Mouse (Mus musculus) layer of hippocampus, adult 18-20 months (tissue): Measurements from ENCODE around the gene Zfp566. TPM values are rescaled to one million over a fixed set of nuclear protein-coding genes. Genes with fewer than 3 reads are reported as not detected.
A peak's percentile ranks its signal among the peaks of the same experiment; 100 is the strongest.
"Not testable (repeated sequence)": the region's sequence is repeated elsewhere in the genome, so short reads cannot be mapped to it uniquely, and the experiment has no call there.

Experiments
- DNase-seq, 2 experiments: peaks; one replicate each; pipeline ENCODE4 v3.0.0; 2022; ENCODE audit warnings: low spot score in 2 of 2
- long read RNA-seq: library from polyadenylated mRNA; stranded (forward); transcript quantifications from one replicate; pipeline ENCODE4 v2.0.0, GENCODE M21; 2021
- total RNA-seq, 2 experiments: library from RNA; stranded (reverse); gene quantifications; 2 replicates each; pipeline ENCODE4 v1.2.3; 2021

Gene Zfp566
- 1 to 10 TPM; 5.9 to 8.7 TPM for total RNA-seq
- long read RNA-seq, partial matches to known transcripts: 0 of 2 reads
- long read RNA-seq, other reads (novel, unspliced or antisense): 0 of 2 reads

DNA sequence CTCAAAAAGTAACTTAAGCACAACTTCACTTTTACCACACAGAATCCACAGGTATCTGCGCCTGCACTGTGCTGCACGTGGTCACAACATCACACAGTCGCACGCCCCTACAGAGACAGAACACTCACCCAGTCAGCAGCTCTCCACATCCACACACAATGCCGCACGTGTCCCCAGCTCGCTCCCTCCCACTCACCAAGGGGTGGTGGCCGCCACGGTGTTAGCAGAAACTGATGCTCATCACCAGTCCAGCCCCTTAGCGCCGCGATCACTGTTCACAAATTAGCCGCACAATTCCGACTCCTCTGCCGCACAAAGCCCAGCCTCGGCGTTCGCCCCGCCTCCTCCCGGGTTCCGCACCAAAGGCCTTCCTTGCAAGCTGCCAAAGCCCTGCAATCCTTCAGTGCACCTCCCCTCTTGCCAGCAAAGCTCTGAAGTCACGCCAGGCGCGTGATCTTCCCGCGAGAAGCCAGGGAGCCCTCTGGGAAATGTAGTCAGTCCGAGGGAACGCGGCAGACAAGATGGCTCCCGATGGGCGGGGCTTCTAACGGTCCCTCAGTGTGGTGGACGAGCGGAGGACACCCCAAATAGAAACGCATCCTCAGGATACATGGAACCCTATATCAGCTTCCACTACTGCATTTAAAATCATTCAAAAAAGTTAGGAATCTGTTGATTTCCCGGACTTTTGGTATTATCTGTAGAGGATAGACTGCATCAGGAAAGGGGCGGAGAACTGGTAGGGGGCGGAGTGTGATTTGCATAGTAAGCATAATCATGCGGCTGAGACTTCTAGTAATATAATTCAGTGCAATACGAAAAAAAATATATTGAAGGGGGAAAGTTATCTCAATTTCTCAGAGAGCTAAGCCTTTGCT lies at the start of gene Zfp566, which contains the start of gene Gm26920:
Gene Zfp566 (minus strand): TSS at position 436 of the 878 bp plus-strand sequence.
Gene Gm26920 (minus strand): TSS at position 319 of the 878 bp plus-strand sequence.
- DNase-seq: peak; percentile 95 to 97

DNA sequence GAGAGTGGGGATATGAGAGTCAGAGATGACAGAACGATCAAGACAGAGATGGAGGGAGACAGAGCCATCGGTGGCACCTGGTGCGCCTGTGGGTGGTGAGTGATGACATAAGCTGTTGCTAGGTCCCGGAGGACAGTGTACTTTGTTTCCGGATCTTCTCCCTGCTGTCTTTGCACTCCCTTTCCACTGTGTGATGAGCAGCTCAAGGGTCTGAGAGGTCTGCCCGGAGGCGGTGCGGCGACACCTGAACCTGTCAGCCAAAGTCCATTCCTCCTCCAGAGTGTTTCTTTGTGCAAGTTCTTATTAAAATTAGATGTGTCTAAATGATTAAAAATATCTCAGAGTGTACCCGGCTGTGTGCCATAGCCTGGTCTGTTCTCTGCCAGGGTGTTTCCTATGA lies 46.5 kb upstream of the Zfp566 start:
- DNase-seq: peak in 1 of 2 experiments; percentile 53

DNA sequence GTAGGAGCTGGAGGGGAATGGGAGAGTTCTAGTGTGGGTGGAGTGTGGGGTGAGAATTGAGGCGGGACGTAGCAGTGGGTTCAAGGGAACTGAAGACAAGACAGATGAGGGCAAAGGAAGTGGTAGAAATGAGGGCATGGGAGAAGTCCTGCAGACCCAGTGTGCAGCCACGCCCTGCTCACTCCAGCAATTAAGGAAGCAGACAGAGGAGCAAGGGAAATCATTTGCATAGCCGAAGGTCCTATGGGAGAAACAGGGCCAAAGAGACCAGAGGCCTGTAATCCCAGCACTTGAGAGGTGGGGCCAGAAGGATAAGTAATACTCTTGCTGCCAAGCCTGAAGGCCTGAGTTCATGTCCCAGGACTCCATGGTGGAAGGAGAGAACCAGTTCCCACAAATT lies 42.1 kb upstream of the Zfp566 start:
- DNase-seq: no peak

DNA sequence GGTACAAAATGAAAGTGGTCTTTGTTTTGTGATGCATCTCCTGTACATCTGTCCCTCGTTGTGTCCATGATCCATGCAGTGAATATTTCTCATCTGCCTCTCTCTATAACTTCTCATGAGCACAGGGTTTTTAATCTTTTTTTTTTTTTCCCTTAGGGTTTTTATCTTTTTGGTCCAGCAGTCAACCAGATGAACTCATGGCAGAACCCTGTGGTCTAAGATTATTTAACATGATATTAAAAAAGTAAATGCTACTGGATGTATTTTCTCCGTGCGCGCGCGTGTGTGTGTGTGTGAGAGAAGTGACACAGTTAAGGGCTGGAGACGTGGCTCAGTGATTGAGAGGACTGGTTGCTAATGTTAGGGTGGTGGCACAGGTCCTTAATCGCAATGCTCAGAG lies 39.6 kb upstream of the Zfp566 start:
- no peak for DNase-seq

DNA sequence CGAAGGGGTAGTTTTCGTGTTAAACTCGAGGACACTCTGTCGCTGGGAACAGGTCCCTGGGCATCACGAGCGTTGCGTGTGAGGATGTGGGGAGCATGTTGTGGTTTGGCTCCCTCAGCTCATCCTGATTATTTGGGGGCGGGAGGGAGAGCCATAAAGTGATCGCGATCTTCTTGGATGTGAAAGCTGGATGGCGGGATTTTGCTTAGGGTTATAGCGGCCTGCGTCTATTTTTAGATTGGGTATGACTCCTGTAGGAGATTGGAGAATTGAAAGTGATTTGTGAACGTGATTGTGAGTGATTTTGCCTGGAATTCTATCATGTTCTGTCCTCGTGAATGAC lies 31.8 kb upstream of the Zfp566 start:
- DNase-seq: no peak

DNA sequence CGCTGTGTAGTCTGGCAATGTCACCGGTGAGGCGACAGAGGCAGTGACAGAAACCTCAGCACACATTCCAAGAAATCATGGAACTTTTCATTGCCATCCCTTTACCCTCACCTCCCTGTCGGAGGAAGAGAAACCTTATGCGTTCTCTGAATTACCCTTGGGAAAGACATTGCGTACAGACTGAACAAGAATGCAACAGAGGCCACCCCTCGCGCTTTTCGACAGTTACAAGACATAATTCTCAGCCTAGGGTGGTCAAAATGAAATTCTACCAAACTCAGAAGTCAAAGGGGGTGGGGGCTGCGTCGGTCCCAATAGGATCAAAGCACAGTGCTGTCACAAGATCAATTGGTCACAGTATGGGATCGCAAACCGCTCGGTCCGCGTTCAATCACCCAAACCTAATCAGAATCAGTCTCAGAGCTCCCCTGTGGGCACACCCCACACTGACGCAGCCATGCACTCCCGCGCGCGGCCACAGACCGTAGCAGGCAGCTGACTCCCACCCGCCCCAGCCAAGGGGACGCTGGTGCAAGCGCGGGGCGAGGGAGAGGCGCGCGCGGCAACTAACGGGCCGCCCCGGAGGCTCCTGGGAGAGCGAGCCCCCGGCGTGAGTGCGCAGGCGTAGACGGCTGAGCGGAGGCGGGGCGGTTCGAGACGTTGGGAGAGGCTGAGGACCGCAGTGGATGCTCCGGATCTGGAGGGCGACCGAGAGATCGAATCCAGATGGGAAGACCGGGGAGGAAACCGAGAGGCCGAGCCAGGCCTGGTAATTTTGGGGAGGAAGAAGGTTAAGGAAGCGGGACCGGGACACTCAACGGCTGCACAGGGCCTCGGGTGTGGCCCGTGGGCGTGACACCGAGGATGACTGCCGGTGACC lies 31.2 kb upstream of the Zfp566 start, which contains the start of gene Zfp382:
Gene Zfp382 (plus strand): TSS at position 635 of the 880 bp plus-strand sequence.
- peak; percentile 89 to 91 for DNase-seq

DNA sequence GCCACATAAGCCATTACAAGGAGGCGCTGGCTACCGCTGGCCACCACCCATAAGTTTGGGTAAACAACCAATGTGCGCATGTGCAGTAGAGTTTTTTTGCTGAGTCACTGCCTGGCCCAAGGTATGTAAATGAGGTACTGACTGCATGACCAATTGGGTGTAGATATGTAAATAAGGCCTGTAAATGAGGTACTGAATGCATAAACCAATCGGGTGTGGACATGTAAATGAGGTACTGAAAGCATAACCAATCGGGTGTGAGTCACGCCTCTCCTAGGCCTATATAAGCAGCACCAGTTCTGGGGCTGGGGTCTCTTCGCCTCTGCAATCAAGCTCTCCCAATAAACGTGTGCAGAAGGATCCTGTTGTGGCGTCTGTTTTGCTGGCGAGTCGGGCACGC lies 27.6 kb upstream of the Zfp566 start:
- DNase-seq: not testable (repeated sequence)

DNA sequence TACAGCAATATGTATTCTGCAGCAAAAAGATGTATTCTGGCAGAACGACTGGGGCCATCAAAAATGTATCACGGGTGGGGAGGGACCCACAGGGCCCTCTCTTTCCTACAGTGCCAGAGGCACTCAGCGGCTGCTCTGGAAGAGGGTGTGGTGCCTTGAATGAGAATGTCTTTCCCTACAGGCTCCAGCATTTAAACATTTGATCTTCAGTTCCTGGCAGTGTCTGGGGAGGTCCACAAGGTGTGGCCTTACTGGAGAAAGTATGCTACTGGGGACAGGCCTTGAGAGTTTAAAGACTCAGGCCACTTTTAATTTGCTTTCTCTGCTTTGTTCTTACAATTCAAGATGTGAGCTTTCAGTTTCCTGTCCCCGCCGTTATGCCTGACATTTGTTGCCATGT lies 25.7 kb upstream of the Zfp566 start:
- no peak for DNase-seq

DNA sequence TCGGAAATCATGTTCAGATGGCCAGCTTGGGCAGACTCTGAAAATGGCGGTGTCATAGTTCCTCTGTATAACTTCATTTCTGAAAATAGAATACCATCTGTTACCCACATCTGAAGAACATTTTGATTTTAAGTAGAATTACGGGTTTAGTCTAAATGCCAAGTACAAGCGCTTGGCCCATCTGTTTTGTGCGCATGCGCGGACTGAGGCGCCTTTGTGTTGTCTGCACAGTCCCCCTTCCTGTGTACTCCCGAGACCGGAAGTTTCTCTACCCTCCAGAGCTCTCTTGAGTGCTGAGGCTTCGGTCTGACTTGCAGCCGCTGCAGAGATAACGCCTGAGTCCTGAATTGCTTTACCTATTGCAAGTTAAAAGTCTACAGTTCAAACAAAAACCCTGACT lies 9.0 kb upstream of the Zfp566 start:
- peak; percentile 82 to 91 for DNase-seq

DNA sequence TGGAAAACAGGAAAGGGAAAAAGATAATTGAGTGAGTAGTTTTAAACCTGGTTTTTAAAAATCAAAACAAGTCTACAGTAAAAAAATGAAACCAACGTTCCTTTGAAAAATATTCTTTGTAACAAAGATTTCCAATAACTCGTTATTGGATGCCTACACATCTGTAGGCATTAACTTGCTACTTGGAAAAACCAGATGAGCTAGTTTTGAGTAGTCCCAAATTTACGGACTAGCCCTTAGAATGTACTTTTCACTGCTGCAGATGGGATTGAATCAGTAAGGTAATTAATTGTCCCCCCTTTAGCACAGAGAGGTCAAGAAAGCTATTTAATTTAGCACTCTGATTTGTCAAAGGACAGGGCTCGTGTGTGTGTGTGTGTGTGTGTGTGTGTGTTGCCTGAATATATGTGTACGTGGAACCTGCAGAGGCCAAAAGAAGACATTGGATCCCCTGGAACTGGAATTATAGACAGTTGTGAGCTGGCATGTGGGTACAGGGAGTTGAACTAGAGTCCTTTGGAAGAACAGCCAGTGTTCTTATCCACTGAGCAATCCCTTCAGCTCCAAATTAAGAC lies 5.3 kb upstream of the Zfp566 start:
- DNase-seq: no peak

DNA sequence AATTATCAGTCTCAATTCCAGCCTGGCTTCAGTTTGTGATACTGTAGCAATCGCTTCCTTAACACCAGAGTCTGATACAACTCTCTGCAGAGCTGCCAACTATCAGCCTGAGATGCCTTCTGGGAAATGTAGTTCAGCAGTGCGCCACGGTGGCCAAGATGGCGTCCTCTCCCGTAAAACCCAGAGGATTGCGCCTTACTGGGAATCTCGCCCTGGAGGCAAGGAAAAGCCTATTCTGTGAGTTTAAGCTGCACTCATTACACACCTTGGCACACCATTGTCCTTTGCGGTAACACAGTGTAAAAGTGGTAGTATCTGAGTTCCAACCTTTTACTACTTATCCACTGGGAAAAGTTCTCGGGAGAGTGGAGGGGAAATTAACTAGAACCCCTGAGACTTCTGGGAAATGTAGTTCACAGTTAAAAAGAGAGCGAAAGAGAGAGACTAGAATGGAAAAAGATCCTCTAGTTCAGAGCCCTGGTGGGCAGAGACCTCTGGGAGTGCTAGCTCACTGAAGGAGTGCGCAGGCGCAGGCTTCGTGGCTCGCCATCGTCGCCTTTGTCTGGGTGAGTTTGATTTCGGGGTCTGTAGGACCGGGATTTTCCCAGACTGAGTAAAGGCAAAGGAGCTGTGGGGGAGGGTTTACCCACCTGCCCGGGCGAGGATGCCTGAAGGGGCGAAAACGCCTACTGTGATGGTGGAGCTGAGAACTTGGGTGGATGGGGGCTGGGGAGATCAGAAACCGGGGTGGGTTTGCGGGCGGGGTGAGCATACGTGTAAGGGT lies 4.5 kb upstream of the Zfp566 start, which contains the start of gene Zfp260:
Gene Zfp260 (plus strand): TSS at position 132 of the 784 bp plus-strand sequence.
- peak; percentile 88 to 97 for DNase-seq

DNA sequence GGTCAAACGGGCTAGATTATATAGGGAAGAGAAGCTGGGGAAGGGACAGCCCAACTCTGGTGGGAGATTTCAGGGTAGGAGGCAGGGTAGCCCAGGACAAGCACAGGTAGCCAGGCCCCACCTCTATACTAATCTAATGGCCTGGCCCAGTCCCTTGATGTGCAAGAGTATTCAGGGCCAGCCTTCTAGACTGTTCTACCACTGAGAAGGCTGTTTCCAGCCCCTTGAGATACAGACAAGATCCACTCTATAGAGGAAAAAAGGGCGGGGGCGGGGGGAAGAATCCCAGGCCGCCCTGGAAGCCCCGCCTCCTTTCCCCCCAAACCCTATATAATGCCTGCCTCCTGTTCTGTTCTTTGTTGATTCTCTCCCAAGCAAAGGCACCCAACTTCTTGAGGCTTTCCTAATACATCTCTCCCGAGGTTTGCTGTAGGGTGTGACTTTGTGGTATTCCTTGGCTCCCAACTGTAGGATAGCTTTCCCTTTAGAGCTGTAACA lies 3.6 kb upstream of the Zfp566 start:
- no peak for DNase-seq

DNA sequence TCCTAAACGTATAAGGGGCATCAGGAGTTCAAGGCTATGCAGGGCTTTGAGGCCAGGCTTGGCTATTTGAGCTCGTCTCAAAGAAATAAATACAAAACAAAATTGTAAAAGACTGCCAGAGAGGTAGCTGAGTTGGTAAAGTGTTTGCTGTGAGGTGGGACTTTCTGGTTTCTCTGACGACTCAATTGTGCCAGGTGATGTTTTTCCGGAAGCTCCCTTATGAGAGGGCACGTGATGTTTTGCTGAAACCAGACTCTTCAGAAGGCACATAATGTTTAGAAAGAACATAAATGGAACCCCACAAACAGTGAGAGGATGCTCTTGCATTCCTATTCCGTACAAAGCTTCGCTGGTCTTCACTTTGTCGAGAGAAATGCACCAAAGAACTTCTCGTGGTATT lies 2.3 kb upstream of the Zfp566 start:
- DNase-seq: no peak

DNA sequence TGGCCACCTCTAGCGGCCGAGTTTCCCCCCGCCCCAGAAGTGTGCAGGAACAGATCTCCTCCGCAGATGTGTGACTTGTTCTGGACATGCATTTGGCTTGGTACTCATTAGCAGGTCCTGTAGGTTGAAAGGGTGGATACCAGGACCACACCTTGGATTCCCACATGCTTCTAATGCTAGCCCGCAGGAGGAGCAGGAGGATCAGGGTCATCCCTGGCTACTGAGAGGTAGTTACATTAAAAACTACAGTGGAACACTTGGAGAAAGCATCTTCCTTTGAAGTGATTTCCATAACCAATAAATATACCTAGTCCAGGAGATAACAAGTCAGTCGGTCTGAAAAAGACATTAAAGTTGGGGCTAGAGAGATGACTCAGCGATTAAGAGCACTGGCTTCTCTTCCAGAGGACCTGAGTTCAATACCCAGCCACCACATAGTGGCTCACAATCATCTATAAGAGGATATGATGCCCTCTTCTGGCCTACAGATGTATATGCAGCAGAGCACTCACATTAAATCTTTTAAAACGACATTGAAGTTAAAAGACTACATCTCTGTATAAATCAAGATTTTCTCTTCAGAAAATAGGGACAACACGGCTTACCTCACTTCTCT lies 751 bp upstream of the Zfp566 start:
- DNase-seq: no peak

DNA sequence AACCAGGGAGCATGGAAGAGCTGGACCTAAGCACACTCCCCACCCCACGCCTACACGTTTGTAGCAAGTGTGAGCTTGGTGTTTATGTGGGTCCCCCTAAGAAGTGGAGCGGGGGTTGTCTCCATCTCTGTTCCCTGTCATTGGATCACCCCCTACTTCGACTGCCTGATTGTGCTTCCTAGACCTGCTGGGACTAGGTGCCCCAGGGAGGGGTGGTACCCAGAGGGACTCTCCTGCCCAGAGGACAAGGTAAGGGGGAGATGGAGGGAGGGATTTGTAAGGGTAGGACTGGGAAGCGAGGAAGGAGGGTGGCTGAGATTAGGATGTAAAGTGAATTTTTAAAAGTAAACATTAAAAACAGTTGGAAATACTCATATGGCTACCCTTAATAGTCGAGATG lies 922 bp downstream of the Zfp566 start:
- DNase-seq: no peak

DNA sequence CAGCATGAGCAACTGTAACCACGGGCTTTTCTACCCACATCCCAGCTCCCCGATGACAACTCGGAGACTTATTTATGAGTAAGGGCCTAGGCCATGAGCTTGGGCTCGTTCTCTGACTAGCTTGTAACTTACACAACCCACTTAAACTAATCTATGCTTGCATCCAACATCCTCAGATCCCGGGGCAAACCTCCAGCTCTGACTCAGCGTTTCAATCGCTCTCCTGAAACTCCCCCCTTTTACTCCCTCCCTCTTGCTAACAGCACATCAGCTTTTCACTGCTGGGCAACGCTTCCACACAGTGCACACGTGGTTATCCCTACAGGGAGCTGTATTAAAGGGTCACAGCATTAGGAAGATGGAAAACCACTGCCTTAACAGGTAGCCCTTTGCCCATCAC lies 3.8 kb downstream of the Zfp566 start:
- peak in 1 of 2 experiments; percentile 64 for DNase-seq

DNA sequence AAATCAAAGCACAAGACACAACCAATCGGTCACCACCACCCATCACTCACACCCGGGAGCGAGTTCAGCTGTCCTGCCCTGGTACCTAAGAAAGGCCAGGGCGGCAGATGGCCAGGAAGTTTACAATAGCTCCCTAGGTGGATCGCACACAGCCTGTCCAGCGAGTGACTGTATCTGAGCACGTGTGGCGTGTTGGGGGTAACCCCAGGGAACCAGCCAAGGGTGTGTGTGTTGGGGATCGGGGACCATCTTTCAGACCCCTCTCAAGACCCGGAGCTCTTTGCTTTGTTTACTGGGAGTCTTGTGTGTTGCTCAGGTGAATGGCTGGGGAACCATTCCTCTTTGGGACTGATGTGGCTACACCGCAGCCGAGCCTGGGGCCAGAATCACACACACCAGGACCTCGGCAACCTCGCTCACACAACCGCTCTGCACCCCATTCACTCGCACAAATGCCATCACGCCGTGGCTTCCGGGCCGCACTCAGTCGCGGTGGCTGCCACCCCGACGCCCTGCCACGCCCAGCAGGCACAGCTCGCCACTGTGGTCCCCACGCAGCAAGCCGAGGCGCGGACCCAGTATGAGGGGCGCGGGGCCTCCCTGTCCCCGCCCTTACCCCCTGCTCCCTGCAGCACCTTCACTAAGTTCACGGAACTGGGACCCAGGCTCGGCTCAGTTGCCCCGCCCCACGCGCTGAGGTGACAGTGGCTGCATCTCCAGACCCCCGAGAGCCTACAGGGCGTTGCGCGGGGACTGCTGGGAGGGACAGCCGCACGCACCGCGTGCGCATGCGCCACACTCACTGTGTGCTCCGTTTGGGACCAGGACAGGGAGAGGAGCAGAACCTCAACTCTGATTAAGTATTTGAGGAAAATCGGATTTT lies 17.9 kb downstream of the Zfp566 start, which contains the start of gene Zfp82:
Gene Zfp82 (minus strand): TSS at position 755 of the 883 bp plus-strand sequence.
- DNase-seq: peak; percentile 74 to 89

DNA sequence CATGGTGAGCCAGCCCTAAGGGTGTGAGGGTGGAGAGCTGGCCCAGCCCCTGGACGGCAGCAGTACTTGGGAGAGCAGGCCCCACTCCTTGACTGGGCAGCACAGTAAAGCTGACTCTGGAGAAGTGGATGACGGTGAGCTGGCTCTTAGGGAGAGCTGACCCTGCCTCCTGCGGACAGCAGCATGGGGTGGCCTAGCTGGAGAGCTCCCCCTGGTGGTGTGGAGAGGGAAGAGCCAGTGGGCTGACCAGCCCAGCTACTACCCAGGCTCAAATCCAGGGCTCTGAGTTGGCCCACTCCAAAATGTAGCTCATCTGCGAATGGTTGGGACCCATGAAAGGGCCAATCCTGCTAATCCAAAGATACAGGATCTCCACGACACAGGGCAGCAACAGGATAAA lies 25.7 kb downstream of the Zfp566 start:
- DNase-seq: no peak

DNA sequence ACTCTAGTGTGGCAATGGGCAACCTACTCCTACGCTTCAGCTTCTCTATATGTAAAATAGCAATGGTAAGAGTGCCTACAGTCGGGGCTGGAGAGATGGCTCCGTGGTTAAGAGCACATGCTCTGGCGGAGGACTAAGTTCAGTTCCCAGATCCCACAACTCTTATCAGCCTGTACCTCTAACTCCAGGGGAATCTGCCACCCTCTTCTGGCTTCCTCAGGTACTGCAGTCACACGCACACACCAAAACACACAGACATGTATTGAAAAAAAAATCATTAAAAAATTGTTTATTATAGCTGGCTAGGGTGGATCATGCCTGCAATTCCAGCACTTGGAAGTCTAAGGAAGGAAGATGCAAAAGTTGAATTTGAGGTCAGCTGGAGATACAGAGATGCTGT lies 27.8 kb downstream of the Zfp566 start:
- no peak for DNase-seq
